Mouse (Mus musculus) hindlimb bud, embryonic 11.5 days (tissue): ENCODE results near the gene Paqr3.

Experiments used
- DNase-seq: peaks from one replicate; pipeline ENCODE4 v3.0.0-alpha.2; 2012; ENCODE audit warnings: low read depth, low spot score; ENCODE audit errors: extremely low spot score

Gene Paqr3

GRCm38 (mm10) chr5:97111207-97111910 lies at the start of gene Paqr3:
Gene Paqr3, minus strand, starts transcription at chr5:97111596.
- DNase-seq = peak; percentile 60

DNA sequence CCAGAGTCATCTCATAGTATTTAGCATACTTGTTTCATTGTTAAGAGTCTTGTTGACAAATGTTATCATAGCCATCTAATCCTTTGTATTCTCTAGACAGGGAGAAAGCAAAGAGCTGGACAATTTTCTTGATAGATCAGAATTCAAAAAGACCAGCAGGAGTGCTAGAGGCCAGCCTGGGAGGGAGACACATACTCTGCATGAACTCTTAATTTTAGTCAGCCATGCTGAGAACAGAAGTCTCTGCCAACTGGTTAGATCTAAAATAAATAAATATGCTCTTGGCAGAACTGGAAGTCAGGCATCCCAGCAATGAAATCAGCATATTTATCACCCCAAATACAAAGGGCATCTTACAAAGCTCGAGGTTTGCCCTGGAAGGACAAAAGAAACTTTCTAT lies 43.3 kb upstream of the Paqr3 start:
- no peak for DNase-seq

GRCm38 (mm10) chr5:97135331-97135730 lies 23.9 kb upstream of the Paqr3 start:
- DNase-seq = no peak

- DNase-seq = no peak
These were observed 18.2 kb upstream of the Paqr3 start for GRCm38 (mm10) chr5:97129589-97129988.

GRCm38 (mm10) chr5:97128242-97129226 lies 17.1 kb upstream of the Paqr3 start:
- no peak for DNase-seq

GRCm38 (mm10) chr5:97127284-97127683 lies 15.9 kb upstream of the Paqr3 start:
- no peak for DNase-seq

GRCm38 (mm10) chr5:97126005-97126404 lies 14.6 kb upstream of the Paqr3 start:
- DNase-seq = peak; percentile 52

- no peak for DNase-seq
These were observed 14.1 kb upstream of the Paqr3 start for GRCm38 (mm10) chr5:97125459-97125970.

- no peak for DNase-seq
These were observed 13.6 kb upstream of the Paqr3 start for GRCm38 (mm10) chr5:97124977-97125376.

GRCm38 (mm10) chr5:97110697-97111096 lies 699 bp downstream of the Paqr3 start:
- no peak for DNase-seq

DNA sequence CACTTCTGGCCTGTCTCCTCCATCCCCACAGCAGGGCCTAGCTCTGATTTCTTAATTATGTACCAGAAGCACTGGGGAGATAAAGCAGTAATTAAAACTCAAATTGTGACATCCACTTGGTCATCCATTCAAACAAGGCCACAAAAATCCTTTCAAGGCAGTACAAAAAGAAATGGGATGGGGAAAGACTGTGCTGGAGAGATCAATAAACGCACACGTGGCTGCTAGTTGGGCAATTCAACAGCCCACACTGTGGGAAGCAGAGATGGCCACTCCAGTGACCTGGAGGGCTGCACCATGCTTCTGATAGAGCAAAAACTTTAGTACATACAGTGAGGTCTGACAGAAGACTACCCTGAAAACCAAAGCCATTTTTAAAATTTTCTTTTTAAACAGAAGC lies 1.3 kb downstream of the Paqr3 start:
- no peak for DNase-seq

DNA sequence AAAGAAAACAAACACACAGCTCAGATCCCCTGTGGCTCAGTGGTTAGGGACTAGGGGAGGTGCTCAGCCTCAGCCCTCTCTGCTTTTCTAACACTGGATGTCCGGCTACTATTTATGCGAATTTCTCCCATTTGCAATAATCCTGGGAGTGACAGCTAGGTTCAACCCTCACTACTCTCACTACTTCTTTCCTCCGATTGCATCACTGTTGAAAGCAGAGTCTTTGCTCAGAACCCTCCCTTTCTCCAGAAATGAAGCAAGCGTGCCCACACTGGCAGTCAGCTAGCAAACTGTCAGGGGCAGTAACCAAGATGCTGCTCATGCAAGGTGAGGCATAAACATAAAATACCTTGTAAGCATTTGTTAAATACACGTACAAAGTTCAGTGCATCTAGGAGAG lies 3.1 kb downstream of the Paqr3 start:
- DNase-seq = no peak

- DNase-seq = no peak
These were observed 11.4 kb downstream of the Paqr3 start for GRCm38 (mm10) chr5:97099954-97100353.

DNA sequence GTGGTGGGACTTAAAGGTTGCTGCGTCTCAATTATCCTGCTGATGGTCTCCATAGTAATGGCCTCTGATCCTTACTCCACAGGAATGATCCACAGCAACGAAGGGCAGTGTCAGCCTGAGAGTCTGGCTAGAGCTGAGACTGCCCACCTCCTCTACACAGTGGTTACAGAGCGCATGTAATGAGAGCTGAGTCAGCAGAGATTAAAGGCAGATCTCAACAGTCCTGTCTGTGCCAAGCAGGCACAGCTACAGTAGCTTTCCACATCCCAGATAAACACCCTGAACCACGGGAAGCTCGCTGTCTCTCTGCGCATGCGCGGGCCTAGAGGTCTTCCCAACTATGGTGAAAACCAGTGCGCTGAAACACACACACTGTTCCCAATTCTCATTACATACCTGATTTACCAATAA lies 13.8 kb downstream of the Paqr3 start:
- DNase-seq = no peak

GRCm38 (mm10) chr5:97095335-97095734 lies 16.1 kb downstream of the Paqr3 start:
- no peak for DNase-seq

DNA sequence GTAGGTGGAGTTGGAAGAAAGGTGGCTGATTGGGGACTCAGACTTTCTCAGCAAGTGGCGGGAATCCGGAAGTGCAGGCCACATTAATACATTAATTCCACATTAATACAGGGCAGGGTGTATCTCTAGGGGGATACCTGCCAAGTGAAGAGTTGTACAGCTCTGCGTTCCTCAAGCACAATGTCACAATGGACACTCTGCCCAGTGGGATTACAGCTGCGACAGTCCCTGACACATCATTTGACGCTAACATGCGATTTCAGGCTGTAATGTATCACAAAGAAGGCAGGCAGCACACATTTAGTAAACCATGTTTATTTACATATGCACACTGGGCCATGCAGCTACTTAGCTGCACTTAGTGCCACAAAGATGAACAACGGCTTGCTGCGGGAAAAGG lies 18.4 kb downstream of the Paqr3 start:
- no peak for DNase-seq

DNA sequence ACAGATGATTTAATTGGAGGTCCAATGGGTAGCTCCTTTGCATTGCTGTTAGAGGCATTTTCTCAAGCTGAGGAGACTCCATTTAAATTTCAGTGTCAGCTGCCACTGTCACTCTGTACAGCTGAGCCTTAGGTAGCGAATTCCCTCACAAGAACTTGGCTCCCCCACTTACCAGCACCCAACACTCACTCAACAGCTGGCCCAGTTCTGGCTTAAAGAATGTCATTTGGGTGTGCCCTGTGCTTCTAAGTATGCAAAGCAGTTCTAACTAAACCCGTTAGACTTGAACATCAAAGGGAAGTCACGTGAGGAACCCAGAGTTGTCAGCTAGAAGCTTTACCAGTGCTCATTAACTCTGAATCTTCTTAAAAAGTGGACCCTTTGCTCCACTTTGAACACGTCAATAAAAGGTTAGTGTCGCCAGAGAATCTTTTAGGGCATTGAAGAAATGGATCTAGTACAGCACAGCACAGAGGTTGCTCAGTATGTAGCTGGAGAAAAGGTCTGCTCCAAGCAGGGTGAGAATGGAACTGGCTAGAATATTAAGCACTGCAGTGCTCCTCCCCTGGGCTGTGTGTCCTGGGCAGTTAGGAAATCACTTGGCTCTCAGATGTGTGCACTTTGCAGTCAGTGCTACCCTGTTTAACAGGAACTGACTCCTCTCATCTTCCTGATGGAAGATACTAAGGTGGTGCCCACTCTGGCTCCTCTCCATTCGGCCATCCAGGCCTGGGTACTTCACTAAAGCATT lies 21.2 kb downstream of the Paqr3 start:
- DNase-seq = no peak

DNA sequence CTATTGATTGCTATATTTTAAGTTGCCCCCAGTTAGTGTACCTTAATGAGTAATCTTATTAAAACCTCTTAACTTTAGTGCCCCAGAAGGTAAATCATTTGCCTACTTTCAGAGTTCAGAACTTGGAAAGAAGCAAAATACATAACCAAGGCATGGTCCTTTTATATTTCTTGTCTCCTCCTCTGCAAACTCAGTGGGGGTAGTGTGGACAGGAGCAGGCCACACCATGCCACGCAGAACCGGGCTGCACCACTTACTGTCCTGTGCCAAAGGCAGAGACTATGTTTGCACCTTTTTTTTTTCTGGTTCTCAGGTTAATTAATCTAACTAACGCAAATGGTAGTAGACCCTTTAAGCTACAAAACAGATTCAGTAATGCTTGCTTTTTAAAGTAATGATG lies 22.0 kb downstream of the Paqr3 start:
- DNase-seq = no peak

DNA sequence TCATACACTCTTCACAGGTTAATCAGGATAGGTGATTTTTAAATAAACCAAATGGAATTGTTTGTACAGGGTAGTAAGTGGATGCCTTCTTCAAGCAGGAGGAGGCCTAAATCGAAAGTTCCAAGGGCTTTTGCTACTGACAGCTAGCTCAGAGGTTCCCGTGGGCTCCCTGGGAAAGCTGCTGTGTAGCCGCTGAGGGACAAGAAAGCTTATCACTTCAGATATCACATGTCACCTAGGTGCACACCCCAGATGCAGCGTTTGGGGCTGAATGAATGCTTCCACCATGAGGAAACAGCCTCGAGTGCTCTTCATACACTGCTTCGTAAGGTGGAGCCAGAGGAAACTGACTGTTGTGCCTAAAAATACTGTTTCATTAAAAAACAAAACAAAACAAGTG lies 23.2 kb downstream of the Paqr3 start:
- no peak for DNase-seq

- DNase-seq = no peak
These were observed 23.6 kb downstream of the Paqr3 start for GRCm38 (mm10) chr5:97087746-97088145.

- no peak for DNase-seq
These were observed 24.3 kb downstream of the Paqr3 start for GRCm38 (mm10) chr5:97087030-97087630.
